In the genomic region with DNA sequence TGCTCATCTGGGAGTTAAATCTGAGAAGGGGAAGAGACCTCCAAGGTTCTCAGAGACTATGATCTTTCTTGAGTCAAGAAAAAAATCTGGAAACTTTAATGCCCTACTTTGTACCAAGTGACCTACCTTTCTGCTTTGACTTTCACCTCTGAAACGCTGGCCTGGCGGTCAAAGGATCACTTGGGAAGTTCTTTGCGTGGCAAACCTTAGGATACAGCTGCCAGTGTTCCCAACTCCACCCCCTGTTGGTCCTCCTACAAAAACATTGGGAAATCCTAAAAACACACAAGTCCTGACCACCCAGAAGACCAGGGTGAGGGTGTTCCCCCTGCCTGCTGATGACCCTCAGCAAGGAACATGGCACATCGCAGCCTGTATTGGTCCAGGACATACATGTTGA, we compare ENCODE assay signal across 30 mouse cellular contexts.
"Had no signal": no experiment of that assay in that cellular context is flagged by ENCODE, and none has a peak within 500 bp of the region (broad histone marks: within the 10 kb centered on the region; RNA-seq: fewer than 3 reads in every experiment).

No protein-coding gene starts in this region.

- H3K36me3 ChIP-seq: heart, embryonic 10.5 days; heart, embryonic 12.5 days; heart, embryonic 13.5 days; heart, embryonic 15.5 days; hindbrain, embryonic 10.5 days; hindbrain, embryonic 12.5 days; hindbrain, embryonic 13.5 days; hindbrain, embryonic 15.5 days; intestine, embryonic 15.5 days; kidney, embryonic 15.5 days had no signal

- H3K27ac ChIP-seq: heart, embryonic 10.5 days; heart, embryonic 13.5 days; heart, embryonic 15.5 days; hindbrain, embryonic 10.5 days; hindbrain, embryonic 12.5 days; hindbrain, embryonic 13.5 days; hindbrain, embryonic 14.5 days; hindbrain, embryonic 15.5 days; hindbrain, postnatal 0 days; intestine, embryonic 15.5 days; kidney, embryonic 15.5 days; kidney, postnatal 0 days; layer of hippocampus, adult 2 months had no signal

- DNase-seq: heart, postnatal 10 days; heart, postnatal 14 days; heart, postnatal 36 days; heart, postnatal 4 days; kidney, adult 11 months; kidney, adult 18-20 months; kidney, adult 2 months; kidney, adult 8-10 months; kidney, adult 9 months; kidney, postnatal 10 days; kidney, postnatal 14 days; kidney, postnatal 25 days; kidney, postnatal 36 days; kidney, postnatal 4 days; layer of hippocampus, adult 9-11 months; layer of hippocampus, postnatal 36 days had no signal

- H3K4me3 ChIP-seq: heart, embryonic 10.5 days; heart, embryonic 12.5 days; heart, embryonic 13.5 days; heart, embryonic 15.5 days; hindbrain, embryonic 10.5 days; hindbrain, embryonic 12.5 days; hindbrain, embryonic 13.5 days; hindbrain, embryonic 15.5 days; intestine, embryonic 15.5 days; kidney, embryonic 15.5 days; layer of hippocampus, adult 2 months had no signal

- H3K4me1 ChIP-seq: heart, embryonic 10.5 days; heart, embryonic 12.5 days; heart, embryonic 13.5 days; heart, embryonic 15.5 days; hindbrain, embryonic 12.5 days; hindbrain, embryonic 13.5 days; hindbrain, embryonic 15.5 days; intestine, embryonic 15.5 days had no signal

- H3K9ac ChIP-seq: heart, embryonic 12.5 days; heart, embryonic 13.5 days; heart, embryonic 15.5 days; hindbrain, embryonic 12.5 days; hindbrain, embryonic 13.5 days; hindbrain, embryonic 14.5 days; hindbrain, embryonic 15.5 days; intestine, embryonic 15.5 days; kidney, embryonic 15.5 days had no signal

- H3K27me3 ChIP-seq: heart, embryonic 12.5 days; heart, embryonic 13.5 days; heart, embryonic 15.5 days; hindbrain, embryonic 12.5 days; hindbrain, embryonic 13.5 days; hindbrain, embryonic 15.5 days; intestine, embryonic 15.5 days; kidney, embryonic 15.5 days had no signal
